Mouse (Mus musculus) spleen, adult 2 months (tissue): Measurements from ENCODE around the gene Fads1. TPM values are rescaled to one million over a fixed set of nuclear protein-coding genes. Genes with fewer than 3 reads are reported as not detected.

Experiments
- DNase-seq, 2 experiments: peaks; one replicate each; pipeline versions ENCODE4 v3.0.0 to v3.0.0-alpha.2; 2012 to 2021; ENCODE audit warnings: low spot score in 2 of 2, low read depth in 1 of 2
- H3K27ac ChIP-seq: fragments of 200-500 bp; 2 replicates; pipeline ENCODE4 v1.5.1; 2012; ENCODE audit warnings: low read length, inconsistent platforms; ENCODE audit not compliant: insufficient read depth
- H3K27me3 ChIP-seq: fragments of 200-500 bp; 2 replicates; pipeline ENCODE4 v1.6.1; 2012; ENCODE audit warnings: mild to moderate bottlenecking, moderate library complexity, low read length, inconsistent platforms; ENCODE audit not compliant: control insufficient read depth, insufficient read depth
- H3K36me3 ChIP-seq: fragments of 200-500 bp; 2 replicates; pipeline ENCODE4 v1.6.1; 2012; ENCODE audit warnings: mild to moderate bottlenecking, low read length, inconsistent platforms; ENCODE audit not compliant: control insufficient read depth, insufficient read depth
- H3K4me1 ChIP-seq: fragments of 200-500 bp; 2 replicates; pipeline ENCODE4 v1.6.1; 2011; ENCODE audit warnings: inconsistent platforms; ENCODE audit not compliant: control insufficient read depth, insufficient read depth, insufficient read length
- H3K4me3 ChIP-seq: fragments of 200-500 bp; 2 replicates; pipeline ENCODE4 v1.5.1; 2011; ENCODE audit warnings: mild to moderate bottlenecking, inconsistent platforms; ENCODE audit not compliant: insufficient read depth, insufficient read length; ENCODE audit errors: extremely low read depth
- CTCF ChIP-seq: fragments of 200-500 bp; IDR thresholded peaks from 2 replicates; pipeline ENCODE4 v1.5.1; 2011; ENCODE audit warnings: mild to moderate bottlenecking, inconsistent platforms; ENCODE audit not compliant: insufficient read depth, insufficient read length, insufficient replicate concordance; ENCODE audit errors: extremely low read depth
- POLR2A ChIP-seq: fragments of 200-500 bp; IDR thresholded peaks from 2 replicates; pipeline ENCODE4 v1.6.1; 2011; ENCODE audit warnings: low read depth, low read length, inconsistent platforms
- WGBS: fragments of 180-500 bp; shearing (Covaris S2); methylation state at CpG from one replicate; pipeline ENCODE4 v1.1.7; 2018; 5-methylcytosine and 5-hydroxymethylcytosine counted together
- polyA plus RNA-seq: library from polyadenylated mRNA; depleted of rRNA; stranded (reverse); fragments of >200 nt; gene quantifications from 2 replicates; pipeline ENCODE4 v1.2.3, GENCODE M21; 2012

Fads1 gene
- polyA plus RNA-seq, 1 experiment: 17.8 TPM

DNA sequence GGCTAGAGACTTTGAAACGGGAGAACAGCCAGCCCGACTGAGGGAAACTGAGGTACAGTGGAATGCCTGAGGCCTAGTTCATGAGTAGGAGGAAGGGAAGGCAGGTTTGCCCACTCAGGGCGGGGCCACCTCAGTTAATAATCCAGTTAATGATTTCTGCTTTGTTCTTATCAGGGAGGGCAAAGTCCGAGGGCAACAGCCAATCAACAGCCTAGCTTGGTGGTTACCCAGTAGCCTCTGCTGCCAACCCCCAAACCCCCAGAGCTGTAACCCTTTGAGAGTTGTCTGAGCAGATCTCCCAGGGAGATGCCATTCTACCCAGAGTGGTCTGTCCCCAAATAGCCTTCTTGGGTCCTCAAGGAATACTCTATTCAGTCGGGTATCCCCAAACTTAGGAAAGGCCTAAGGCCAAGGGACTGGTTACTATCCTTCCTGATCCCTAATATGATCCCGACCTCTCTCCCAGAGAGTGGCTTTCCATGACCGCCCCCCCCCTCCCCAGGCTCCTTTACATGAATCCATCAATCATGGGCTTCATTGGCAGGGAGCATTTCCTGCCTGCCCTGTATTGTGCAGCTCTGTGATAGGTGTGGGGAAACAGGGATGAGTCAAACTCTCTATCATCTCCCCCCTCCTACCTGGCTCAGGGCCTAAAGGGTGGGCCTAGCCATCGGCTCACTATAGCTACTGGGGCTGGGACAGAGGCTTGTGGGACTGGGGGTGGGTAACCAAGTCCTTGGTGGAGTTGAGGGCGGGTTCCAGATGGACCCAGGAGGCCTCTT is 53.3 kb downstream of the Fads1 start:
- no peak for DNase-seq
- peaks cover 5% of the 10 kb centered on the region; the same call in 1 of the 2 replicates for H3K4me1 ChIP-seq
- no peak overlapping the region for H3K4me3 ChIP-seq
- peaks cover 6% of the 10 kb centered on the region for H3K27me3 ChIP-seq
- WGBS: 83% methylated on average over 9 of the region's 9 CpGs
- no peak overlapping the region for H3K27ac ChIP-seq
- no peak for TF ChIP-seq CTCF
- TF ChIP-seq POLR2A: no peak
- H3K36me3 ChIP-seq: no peaks in the 10 kb centered on the region

DNA sequence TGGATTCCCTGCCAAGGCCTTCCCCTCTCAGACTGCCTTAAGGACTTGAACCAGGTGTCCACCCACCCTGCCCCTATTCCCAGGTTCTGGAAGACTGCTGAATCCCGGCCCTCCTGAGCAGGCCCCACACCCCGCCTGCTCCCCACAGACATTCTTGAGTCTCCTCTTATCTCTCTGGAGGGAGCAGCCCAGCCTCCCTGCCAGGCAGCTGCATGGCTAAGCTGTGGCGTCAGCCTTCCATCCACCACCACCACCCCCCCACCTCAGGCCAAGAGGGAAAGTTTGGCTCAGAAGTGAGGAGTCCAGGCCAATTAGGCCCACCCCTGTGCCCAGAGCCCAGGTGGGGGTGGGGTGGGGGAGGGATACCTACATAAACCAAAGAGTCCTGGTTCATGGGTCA is 55.8 kb downstream of the Fads1 start:
- WGBS: 65% methylated on average over 3 of the region's 3 CpGs
- H3K36me3 ChIP-seq: no peaks in the 10 kb centered on the region
- no peak overlapping the region for H3K4me3 ChIP-seq
- no peak overlapping the region for H3K27ac ChIP-seq
- no peak for DNase-seq
- peaks cover 6% of the 10 kb centered on the region for H3K27me3 ChIP-seq
- TF ChIP-seq POLR2A: no peak
- TF ChIP-seq CTCF: no peak
- H3K4me1 ChIP-seq: peaks cover 5% of the 10 kb centered on the region; the same call in 1 of the 2 replicates

DNA sequence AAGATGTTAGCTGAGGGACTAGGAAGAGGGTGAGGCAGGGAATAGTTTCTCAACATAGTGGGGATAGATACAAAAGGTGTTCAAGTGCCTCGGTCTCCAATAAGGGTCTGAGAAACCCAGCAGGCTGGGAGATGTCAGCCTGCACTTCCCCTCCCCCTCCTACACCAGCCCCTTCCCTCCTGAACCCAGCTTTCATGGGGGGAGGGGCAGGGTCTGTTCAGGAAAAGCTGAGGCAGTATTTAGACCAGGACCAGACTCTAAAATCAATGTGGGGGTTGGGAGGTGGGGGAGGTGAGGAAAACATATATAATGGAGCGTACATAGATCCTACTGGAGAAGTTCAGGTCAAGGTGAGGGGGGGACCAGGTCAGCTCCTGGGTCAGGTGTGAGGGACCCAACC is 56.7 kb downstream of the Fads1 start:
- Histone ChIP-seq H3K27me3 (peaks cover 6% of the 10 kb centered on the region), H3K4me1 (peaks cover 5% of the 10 kb centered on the region; the same call in 1 of the 2 replicates), H3K36me3 (no peaks in the 10 kb centered on the region), H3K27ac (no peak overlapping the region), H3K4me3 (no peak overlapping the region)
- no peak for DNase-seq
- 73% methylated on average over 2 of the region's 2 CpGs for WGBS
- TF ChIP-seq CTCF (no peak), POLR2A (no peak)

DNA sequence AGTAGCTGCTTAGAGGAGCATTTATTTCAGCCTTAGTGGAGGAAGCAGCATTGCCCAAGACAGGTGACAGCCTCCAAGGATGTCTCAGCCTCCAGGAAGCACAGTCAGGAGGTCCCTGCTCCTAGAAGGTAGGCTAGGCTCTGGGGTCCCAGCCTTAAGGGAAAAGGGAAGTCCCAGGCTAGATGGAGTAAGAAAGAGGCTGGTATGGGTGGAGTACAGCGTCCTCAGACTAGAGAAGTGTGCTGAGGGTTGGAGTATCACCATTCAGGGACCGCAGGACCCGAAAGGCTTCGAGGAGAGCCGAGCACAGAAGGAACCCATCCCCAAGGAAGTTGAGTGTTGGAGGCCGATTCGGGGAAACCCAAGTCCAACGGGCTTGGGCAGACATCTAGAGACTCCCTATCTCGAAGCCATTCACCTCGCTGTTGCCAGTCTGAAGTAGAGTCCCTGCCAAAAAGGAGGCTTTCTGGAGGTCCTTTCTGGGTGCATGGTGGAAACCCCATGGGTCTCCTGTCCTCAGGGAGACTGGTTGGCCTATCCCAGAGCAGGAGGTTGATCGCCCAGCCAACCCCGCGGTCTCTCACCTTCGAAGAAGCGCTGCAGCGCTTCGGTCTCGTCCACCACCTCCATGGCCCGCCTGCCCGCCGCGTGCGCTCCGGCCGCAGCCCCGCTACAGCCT is 57.4 kb downstream of the Fads1 start:
- TF ChIP-seq POLR2A: no peak
- Histone ChIP-seq H3K36me3 (no peaks in the 10 kb centered on the region), H3K27me3 (peaks cover 6% of the 10 kb centered on the region), H3K4me1 (peaks cover 5% of the 10 kb centered on the region; the same call in 1 of the 2 replicates), H3K27ac (no peak overlapping the region), H3K4me3 (peak overlapping the region; percentile 38; the same call in 1 of the 2 replicates)
- WGBS: 3% methylated on average over 26 of the region's 26 CpGs
- no peak for DNase-seq

DNA sequence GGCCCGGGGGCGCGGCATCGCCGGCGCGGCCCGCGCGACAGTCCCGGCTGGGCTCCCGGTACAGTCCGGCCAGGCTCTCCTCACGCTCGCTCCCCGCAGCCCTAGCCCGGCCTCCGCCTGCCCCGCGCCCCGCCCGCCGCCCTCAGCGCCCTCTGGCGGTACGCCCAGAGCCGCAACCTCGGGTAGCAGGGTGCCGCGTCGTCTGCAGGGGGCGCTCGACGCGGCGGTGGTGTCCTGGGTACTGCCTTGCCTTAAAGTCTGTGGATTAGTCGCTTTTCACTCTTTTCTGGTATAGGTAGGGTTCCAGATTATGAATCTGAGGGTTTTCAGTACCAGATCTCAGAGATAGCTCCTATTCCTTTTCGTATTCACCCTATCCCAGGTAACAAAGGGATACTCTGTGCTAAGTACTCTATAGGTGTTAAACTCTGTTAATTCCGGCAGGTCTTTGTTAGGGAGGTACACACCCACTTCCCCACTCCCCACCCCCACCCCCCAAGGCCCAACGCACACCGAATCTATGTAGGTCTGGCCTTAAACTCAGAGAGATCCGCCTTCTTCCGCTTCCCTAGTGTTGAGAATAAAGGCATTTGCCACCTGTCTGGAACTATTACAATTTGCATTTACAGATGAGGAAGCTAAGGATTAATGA is 58.1 kb downstream of the Fads1 start, which contains the start of gene Myrf:
Myrf (minus strand) TSS at position 95 of the 652 bp plus-strand sequence.
- 11% methylated on average over 39 of the region's 43 CpGs for WGBS
- Histone ChIP-seq H3K27ac (no peak within 1 kb of the TSS), H3K27me3 (peaks cover 6% of the 10 kb centered on the region), H3K4me3 (peak within 1 kb of the TSS; percentile 38; the same call in 1 of the 2 replicates), H3K36me3 (no peaks in the 10 kb centered on the region), H3K4me1 (peaks cover 5% of the 10 kb centered on the region; the same call in 1 of the 2 replicates)
- TF ChIP-seq CTCF: peak; percentile 96
- no peak for TF ChIP-seq POLR2A
- peak; percentile 7 to 48 for DNase-seq

DNA sequence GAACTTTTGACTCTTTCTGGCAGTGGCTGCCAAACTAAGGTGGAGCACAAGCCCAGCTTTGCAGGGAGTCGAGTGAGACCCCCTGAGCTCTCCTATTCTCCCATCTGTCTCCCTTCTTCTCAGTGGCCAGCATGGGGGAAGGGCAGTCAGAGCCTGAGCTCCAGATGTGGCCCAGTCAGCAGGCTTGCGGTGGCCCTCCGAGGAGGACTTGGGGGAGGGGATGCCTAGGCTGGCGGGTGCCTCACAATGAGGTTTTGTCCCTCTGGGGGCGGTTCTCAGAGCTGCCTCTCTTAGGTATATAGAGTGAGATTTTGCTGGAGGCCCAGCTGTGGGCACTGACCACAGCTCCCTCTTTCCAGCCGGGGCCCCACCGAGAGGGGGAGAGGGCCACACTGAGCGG is 60.2 kb downstream of the Fads1 start:
- 56% methylated on average over 8 of the region's 8 CpGs for WGBS
- TF ChIP-seq CTCF: no peak
- no peak for TF ChIP-seq POLR2A

More for the DNA sequence above, 60.2 kb downstream of the Fads1 start:
- no peak overlapping the region for H3K27ac ChIP-seq
- peaks cover 5% of the 10 kb centered on the region; the same call in 1 of the 2 replicates for H3K4me1 ChIP-seq
- no peak for DNase-seq
- H3K36me3 ChIP-seq: no peaks in the 10 kb centered on the region
- peaks cover 6% of the 10 kb centered on the region for H3K27me3 ChIP-seq
- no peak overlapping the region for H3K4me3 ChIP-seq
